Mouse (Mus musculus) thymus, postnatal 36 days (tissue): ENCODE data around the gene Adora1.

Source experiments
- DNase-seq, 2 experiments: peaks; one replicate each; pipeline ENCODE4 v3.0.0; 2022; ENCODE audit warnings: mixed read lengths in 2 of 2

Adora1 gene

GRCm38 (mm10) chr1:134193674-134194197 lies 41.5 kb downstream of the Adora1 start:
- DNase-seq: no peak

DNA sequence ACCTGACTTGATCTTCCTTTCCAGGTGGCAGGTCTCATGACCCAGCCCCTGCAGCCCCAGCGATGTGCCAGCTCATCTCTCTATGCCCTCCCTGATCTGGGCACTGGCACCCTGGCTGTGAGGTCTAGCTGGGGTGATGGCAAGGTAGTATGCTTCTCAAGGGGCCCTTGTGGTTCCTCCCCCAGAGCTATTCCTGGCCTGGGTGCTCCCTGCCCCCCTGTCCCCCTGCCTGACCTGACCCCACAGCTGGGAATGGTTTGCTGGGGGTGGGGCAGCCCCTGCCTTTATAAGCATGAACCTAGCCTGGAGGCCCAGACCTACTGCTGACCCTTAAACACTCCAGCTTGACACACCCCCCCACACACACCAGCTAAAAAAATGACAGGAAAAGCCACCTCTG lies 42.1 kb downstream of the Adora1 start, which contains the start of gene Mybph:
Gene Mybph, plus strand, starts transcription at position 323 of the 400 bp plus-strand sequence.
- no peak for DNase-seq

DNA sequence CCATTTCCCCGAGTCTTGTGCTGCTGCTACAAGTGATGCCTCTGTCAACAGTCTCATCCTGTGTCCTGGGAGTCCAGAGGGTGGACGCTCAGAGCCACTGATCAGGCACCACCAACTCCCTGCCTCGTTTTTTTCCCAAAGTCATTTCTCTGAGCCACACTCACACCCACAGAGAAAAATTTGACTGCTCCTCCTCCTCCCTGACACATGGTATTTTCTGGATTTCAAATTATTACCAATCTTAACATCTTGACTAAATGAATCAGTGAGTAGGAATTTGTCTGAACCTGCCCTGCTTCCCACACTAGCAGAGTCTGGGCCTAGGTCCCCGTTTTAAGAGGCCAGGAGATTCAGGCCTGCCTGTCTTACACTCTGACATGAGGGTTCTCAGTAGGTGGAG lies 43.2 kb downstream of the Adora1 start:
- no peak for DNase-seq

DNA sequence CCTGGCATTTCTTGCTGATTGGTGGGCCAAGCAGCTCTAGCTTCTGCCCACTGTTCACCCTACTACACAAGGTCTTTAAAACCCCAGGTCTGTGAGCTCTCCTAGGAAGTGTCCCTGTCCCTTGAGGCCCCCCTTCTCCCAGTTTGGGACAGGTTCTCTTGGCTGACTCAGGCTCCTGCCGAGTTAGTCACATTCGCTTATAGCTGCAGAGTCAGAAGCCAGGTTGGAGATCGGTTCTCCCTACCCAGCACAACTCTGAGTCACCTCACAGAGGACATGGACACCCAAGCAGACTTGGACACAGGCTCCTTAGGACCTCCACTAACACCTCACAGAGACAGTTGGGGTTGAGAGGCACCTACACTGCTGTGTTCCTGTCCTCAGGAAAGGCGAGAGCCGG lies 44.0 kb downstream of the Adora1 start:
- DNase-seq: no peak

GRCm38 (mm10) chr1:134188989-134189729 lies 46.1 kb downstream of the Adora1 start:
- peak; percentile 18 to 22 for DNase-seq

GRCm38 (mm10) chr1:134188217-134188616 lies 47.0 kb downstream of the Adora1 start:
- DNase-seq: no peak

GRCm38 (mm10) chr1:134184089-134184488 lies 51.1 kb downstream of the Adora1 start:
- DNase-seq: no peak

DNA sequence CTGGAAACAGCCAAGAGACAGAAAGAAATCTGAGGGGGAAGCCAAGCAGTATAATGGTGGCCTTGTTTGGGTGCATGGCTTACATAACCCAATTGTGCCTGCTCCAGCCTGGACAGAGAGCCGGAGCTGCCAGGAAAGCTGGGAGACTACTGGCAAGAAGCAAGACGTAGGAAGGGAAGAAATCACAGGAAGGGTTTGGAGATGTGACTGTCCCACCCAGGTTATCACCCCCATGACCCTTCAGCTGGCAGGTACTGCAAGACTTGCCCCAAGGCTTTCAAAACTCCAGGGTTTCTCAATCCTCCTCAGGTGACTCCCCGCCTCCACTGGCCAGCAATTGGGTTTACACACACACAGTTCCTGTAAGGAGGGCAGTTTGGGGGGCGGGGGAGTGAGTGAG lies 53.2 kb downstream of the Adora1 start, which contains the start of gene Chil1:
Gene Chil1, plus strand, starts transcription at position 152 of the 400 bp plus-strand sequence.
- DNase-seq: no peak

DNA sequence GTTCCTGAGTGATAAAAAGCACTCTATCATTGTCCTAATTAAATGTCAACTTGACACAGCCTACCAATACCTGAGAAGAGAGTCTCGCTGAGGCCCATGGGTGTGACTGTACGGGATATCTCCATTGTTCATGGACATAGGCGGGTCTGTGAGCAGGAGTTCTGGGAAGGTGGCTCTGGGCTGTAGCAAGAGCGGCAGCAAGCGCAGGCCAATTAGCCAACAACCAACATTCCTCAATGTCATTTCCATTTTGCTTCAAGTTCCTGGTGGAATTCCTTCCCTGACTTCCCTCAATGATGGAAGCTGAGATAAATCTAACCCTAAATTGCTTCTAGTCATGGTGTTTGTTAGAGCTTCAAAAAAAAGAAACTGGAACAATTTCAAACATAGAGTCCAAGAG lies 57.3 kb downstream of the Adora1 start:
- no peak for DNase-seq

GRCm38 (mm10) chr1:134173081-134173480 lies 62.1 kb downstream of the Adora1 start:
- DNase-seq: no peak

DNA sequence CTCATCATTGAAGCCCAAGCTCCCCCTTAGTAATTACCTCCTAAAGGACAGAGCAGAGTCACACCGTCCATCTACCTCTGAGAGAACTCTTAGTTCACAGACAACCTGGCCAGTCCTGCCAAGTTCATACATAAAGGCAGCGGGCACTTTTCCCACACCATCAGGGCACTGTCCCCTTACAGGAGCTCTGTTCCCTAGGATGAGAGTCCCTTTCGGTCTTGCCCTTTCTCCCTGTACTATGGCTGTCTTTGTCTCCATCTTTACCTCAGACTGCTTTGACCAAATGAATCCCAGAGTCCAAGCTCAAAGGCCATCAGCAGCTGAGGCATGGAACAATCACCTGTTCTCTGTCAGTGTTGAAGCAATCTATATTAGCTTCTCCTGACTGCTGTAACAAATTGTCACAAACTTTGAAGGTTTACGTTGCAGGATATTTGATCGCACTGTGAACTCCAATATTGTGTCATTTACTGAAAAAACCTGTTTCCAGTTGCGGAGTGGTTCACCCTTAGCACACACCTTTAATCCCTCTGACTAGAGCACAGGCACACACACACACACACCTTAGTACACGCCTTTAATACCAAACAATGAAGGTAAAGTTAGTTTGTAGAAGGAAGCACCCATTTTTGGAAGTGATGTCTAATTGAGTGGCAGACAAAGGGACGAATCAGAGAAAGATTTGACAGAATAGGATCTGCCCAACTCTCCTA lies 66.1 kb downstream of the Adora1 start:
- DNase-seq: no peak

DNA sequence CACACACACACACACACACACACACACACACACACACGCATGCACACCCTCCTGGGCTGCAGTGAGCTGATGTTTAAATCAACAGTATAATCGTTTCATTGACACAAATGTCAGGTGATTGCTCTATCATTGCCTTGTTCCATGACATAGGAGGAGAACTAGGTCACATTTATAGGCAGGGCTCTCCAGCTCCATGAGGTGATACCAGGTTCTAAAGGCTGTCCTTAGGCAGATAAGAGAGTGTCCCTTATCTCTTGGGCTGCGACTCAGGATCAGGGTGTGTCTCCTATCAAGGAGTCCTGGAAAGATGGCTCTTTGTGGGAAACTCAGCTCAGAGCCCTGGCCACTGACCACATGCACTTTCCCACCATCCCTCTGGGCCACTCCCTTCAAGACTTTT lies 66.7 kb downstream of the Adora1 start:
- no peak for DNase-seq

- DNase-seq: no peak
Measured at GRCm38 (mm10) chr1:134167416-134168305, 67.6 kb downstream of the Adora1 start.

DNA sequence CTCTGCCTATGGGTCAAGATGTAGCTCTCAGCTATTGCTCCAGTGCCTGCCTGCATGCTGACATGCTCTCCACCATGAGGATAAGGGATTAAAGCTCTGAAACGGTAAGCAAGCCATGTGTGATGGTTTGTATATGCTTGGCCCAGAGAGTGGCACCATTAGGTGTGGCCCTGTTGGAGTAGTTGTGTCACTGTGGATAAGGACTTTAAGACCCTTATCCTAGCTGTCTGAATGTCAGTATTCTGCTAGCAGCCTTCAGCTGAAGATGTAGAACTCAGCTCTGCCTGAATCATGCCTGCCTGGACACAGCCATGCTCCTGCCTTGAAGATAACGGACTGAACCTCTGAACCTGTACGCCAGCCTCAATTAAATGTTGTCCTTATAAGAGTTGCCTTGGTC lies 68.7 kb downstream of the Adora1 start:
- no peak for DNase-seq

DNA sequence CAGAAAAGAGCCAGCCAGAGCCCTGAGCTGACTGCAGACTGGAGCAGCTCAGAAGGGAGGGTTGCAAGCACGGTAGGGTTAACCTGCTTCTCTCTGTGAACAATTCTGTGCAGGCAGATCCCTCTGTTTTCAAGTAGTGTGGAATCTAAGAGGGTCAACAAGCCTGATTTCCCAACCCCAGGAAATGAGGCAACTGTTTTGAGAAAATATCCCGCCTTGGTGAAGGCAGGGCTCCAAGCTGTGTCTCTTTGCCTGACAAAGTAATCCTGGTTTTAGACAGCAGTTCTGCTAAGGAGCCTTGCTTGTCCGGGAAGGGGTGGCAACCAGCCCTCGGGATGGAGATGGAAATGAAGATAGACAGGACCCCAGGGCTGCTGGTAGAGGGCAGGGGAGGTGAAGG lies 70.8 kb downstream of the Adora1 start:
- no peak for DNase-seq

GRCm38 (mm10) chr1:134163476-134163875 lies 71.8 kb downstream of the Adora1 start:
- no peak for DNase-seq

DNA sequence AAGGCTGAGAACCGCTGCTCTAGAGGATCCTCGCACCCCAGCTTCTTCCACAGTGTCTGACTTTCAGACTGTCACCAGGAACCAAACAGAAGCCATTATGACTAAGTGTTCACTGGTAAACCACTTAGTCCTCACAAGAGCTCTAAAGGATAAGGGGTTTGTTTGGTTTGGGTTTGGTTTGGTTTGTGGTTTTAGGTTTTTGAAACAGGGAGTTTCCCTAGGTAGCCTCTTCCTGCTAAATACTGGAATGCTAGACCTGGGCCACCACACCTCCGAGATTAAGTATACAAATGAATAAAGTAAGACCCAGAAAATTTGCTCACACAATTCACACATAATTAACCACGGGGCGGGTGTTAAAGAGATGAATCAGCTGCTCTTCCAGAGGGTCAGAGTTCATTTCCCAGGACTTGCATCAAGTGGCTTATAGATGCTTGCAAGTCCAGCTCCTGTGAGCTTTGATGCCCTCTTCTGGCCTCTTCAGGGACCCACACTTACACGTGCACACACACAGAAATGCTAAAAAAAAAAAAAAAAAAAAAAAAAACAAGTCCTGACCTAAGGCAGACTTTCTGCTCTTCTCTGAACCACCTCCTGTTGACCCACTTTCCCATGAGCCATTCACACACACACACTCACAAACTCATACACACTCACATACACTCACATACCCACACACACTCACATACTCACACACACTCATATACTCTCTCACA lies 72.6 kb downstream of the Adora1 start:
- no peak for DNase-seq

- DNase-seq: no peak
Measured at GRCm38 (mm10) chr1:134161399-134161798, 73.8 kb downstream of the Adora1 start.

DNA sequence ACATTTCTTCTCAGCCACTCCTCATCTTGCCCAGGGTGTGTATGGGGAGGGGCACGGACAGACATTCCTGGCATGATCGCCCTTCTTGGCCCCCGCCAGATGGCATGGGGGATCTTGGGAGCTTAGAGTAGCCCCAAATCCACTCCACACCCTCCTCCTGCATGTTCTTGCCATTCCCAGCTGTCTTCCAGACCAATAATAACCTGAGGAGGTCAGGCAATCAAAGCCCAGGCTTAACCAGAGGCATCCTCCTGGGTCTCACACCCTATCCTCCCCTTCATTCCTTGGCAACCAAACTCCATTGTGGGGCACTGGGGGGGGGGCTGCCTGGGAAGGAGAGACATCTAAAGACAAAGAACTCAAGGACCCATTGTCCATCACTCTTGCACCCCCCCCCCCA lies 74.8 kb downstream of the Adora1 start:
- DNase-seq: no peak

DNA sequence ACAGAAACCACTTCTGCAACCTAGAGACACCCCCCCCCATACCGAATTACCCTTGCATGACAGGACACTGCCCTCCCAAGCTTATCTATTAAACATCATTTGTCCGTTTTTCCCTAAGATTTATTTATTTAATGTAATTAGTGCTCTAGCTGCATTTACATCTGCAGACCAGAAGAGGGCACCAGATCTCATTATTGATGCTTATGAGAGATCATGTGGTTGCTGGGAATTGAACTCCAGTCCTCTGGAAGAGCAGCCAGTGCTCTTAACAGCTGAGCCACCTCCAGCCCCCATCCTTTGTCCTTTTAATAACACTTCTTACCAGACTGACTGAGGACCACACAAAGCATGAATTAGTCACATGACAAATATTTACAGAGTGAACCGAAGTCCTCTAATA lies 80.6 kb downstream of the Adora1 start:
- DNase-seq: no peak

GRCm38 (mm10) chr1:134154121-134154520 lies 81.1 kb downstream of the Adora1 start:
- no peak for DNase-seq
